Mouse (Mus musculus) adrenal gland, postnatal 36 days (tissue): ENCODE measurements around the gene Gm648. TPM values are rescaled to one million over a fixed set of nuclear protein-coding genes. Genes with fewer than 3 reads are reported as not detected.
"Not testable (repeated sequence)": the region's sequence is repeated elsewhere in the genome, so short reads cannot be mapped to it uniquely, and the experiment has no call there.

Experiments
- DNase-seq, 2 experiments: peaks; one replicate each; pipeline ENCODE4 v3.0.0; 2021; ENCODE audit warnings: mixed read lengths in 1 of 2
- long read RNA-seq, 2 experiments: library from polyadenylated mRNA; stranded (forward); transcript quantifications; one replicate each; pipeline ENCODE4 v2.0.0; 2021; ENCODE audit warnings: borderline sequencing depth in 2 of 2
- microRNA-seq: library from miRNA; unstranded; fragments of <30 nt; microRNA quantifications from one replicate; pipeline ENCODE4 v1.2.0, GENCODE M21; 2021
- total RNA-seq, 2 experiments: library from RNA; stranded (reverse); gene quantifications; 2 replicates each; pipeline ENCODE4 v1.2.3; 2021

Gene Gm648
- not detected for total RNA-seq
- long read RNA-seq, experiment 1: 0 reads
- long read RNA-seq, experiment 2: 0 reads

GRCm38 (mm10) chrX:56549506-56549905 is at the start of gene Gm648:
Gene Gm648, minus strand, starts transcription at chrX:56549606.
- DNase-seq: no peak

GRCm38 (mm10) chrX:56597887-56598640 is 48.7 kb upstream of the Gm648 start, which contains the start of gene Mmgt1:
Gene Mmgt1, minus strand, starts transcription at chrX:56598069.
- peak; percentile 93 for DNase-seq

GRCm38 (mm10) chrX:56597219-56597886 is 47.9 kb upstream of the Gm648 start:
- DNase-seq: peak; percentile 16 to 33

- no peak for DNase-seq
Observed at GRCm38 (mm10) chrX:56578200-56578599, 28.8 kb upstream of the Gm648 start.

GRCm38 (mm10) chrX:56572465-56572864 is 23.1 kb upstream of the Gm648 start:
- peak; percentile 11 to 27 for DNase-seq

GRCm38 (mm10) chrX:56553584-56553983 is 4.2 kb upstream of the Gm648 start:
- no peak for DNase-seq

- DNase-seq: no peak
Observed at GRCm38 (mm10) chrX:56537162-56537561, 12.2 kb downstream of the Gm648 start.

GRCm38 (mm10) chrX:56531266-56531665 is 18.1 kb downstream of the Gm648 start:
- peak; percentile 67 to 72 for DNase-seq

GRCm38 (mm10) chrX:56524442-56524841 is 25.0 kb downstream of the Gm648 start, which contains the start of gene Gm10477:
Gene Gm10477, plus strand, starts transcription at chrX:56524742.
- DNase-seq: not testable (repeated sequence)

GRCm38 (mm10) chrX:56497241-56497640 is 52.2 kb downstream of the Gm648 start:
- peak; percentile 75 to 76 for DNase-seq

Small RNA genes lying within 50 kb of the gene (microRNA-seq; reads per million reads assigned to microRNA genes)
- 1.7 reads per million for gene Mir5116

Other genes starting within 250 kb of the Gm648 start
- 1 to 10 TPM; 2.8 to 3.8 TPM for gene Zfp449, start 203.2 kb downstream of the Gm648 start, total RNA-seq
- gene Smim10l2a, start 175.0 kb downstream of the Gm648 start, total RNA-seq: under 1 TPM; 0.40 to 0.83 TPM
- not detected for gene Gm2174, start 101.6 kb downstream of the Gm648 start, total RNA-seq
- 10 to 100 TPM; 22.9 to 25.5 TPM for gene Ints6l, start 94.7 kb downstream of the Gm648 start, total RNA-seq
- gene Gm10477, start 24.9 kb downstream of the Gm648 start, total RNA-seq: not detected
- 10 to 100 TPM; 30.3 to 32.1 TPM for gene Mmgt1, start 48.5 kb upstream of the Gm648 start, total RNA-seq
- gene Slc9a6, start 60.2 kb upstream of the Gm648 start, total RNA-seq: 10 to 100 TPM; 32.4 to 34.6 TPM
- 10 to 100 TPM; 37.4 to 73.8 TPM for gene Fhl1, start 182.2 kb upstream of the Gm648 start, total RNA-seq